Mouse (Mus musculus): ENCODE data around the gene Gm12184. TPM values are rescaled to one million over a fixed set of nuclear protein-coding genes. Genes with fewer than 3 reads are reported as not detected.
"Not testable (repeated sequence)": the region's sequence is repeated elsewhere in the genome, so short reads cannot be mapped to it uniquely, and the experiment has no call there.

Gene Gm12184
- polyA plus RNA-seq, 1 experiment from 2014 or later: 4.5 TPM

DNA sequence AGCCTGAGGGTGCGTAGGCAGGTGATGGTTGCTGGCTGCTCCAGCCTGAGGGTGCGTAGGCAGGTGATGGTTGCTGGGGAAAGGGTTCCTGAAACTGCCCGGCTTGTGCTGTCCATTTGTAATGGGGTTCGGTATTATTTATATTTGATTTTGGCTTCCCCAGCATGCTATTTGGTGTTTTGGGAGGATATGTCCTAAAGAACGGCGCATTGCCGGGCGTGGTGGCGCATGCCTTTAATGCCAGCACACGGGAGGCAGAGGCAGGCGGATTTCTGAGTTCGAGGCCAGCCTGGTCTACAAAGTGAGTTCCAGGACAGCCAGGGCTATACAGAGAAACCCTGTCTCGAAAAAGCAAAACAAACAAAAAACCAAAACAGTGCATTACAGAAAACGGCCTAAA is 5.2 kb downstream of the Gm12184 start:
- H3K27ac ChIP-seq (replicated peaks; ENCODE audit: low read depth, low read length): not testable (repeated sequence)

DNA sequence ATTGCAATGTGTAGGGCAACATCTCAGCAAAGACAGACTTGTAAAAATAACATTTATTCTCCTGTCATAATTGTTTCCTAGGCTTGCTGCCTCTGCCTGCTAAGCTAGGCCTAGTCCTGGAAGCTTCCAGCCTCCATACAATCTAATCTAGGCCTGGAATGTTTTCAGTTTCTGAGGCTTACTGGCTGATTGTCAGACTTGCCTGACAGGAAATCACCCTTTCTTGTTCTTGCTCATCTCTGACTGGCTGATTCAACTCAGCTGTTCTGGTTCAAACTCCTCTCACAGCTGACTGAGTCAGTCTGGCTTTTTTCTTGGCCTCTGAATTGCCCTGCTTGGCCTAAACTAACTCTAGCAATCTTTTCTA is 6.2 kb downstream of the Gm12184 start:
- Histone ChIP-seq H3K36me3 (ENCODE audit: control insufficient read depth, insufficient read depth, low read length) (0 out of 2 replicates have a peak, but pooled peaks cover 4% of the 10 kb centered on the region), H3K9me3 (ENCODE audit: control insufficient read depth, low read length) (no peaks in the 10 kb centered on the region), H3K4me2 (ENCODE audit: low read length) (no peak overlapping the region), H3K27me3 (ENCODE audit: control insufficient read depth, insufficient read depth, low read length) (peaks cover 18% of the 10 kb centered on the region), H3K4me3 (replicated peaks; ENCODE audit: low read depth, low read length) (no peak overlapping the region), H3K9ac (replicated peaks; ENCODE audit: low read length) (no peak overlapping the region), H3K27ac (replicated peaks; ENCODE audit: low read depth, low read length) (no peak overlapping the region), H3K4me1 (ENCODE audit: control insufficient read depth, insufficient read depth, low read length) (peaks cover 15% of the 10 kb centered on the region)
- no peak for ATAC-seq (ENCODE audit: low FRiP score, low TSS enrichment)
- no peak for DNase-seq

More for the DNA sequence above, 5.2 kb downstream of the Gm12184 start:
- H3K9me3 ChIP-seq (ENCODE audit: control insufficient read depth, low read length); DNase-seq; ATAC-seq (ENCODE audit: low FRiP score, low TSS enrichment); H3K4me1 ChIP-seq (ENCODE audit: control insufficient read depth, insufficient read depth, low read length); H3K9ac ChIP-seq (replicated peaks; ENCODE audit: low read length); H3K36me3 ChIP-seq (ENCODE audit: control insufficient read depth, insufficient read depth, low read length); H3K4me3 ChIP-seq (replicated peaks; ENCODE audit: low read depth, low read length); H3K4me2 ChIP-seq (ENCODE audit: low read length): not testable (repeated sequence)
- 84% methylated on average over 14 of the region's 14 CpGs for WGBS
- peaks cover 18% of the 10 kb centered on the region for H3K27me3 ChIP-seq (ENCODE audit: control insufficient read depth, insufficient read depth, low read length)

DNA sequence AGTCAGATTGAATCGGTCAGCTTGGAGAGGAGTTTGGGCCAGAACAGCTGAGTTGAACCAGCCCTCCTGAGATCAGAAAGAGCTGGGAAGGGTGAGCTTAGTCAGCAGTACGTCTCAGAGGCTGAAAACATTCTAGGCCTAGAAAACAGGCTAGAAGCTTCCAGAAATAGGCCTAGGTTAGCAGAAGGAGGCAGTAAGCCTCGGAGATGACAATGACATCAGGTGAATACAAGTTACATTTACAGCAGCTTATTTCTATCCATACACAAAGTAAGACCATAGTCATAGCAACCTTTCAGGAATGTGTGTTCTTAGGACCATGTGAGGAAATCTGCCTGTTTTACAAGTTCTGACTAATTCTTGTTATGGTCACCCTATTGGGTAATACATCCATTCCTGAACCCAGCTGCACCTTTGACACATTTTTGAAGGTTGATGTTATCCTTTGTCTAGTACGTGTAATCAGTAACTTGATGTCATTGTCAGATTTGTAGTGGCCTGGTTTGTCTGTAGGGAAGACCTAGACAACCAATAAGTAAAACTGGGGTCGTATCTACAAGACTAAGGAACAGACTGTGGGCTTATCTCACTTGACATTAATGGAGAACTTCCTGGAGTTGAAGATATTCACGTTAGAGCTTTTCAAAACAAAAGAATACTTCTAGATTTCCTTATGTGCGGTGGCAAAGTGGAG is 6.7 kb downstream of the Gm12184 start:
- DNase-seq: no peak
- Histone ChIP-seq H3K4me2 (ENCODE audit: low read length) (no peak overlapping the region), H3K9ac (replicated peaks; ENCODE audit: low read length) (no peak overlapping the region), H3K36me3 (ENCODE audit: control insufficient read depth, insufficient read depth, low read length) (0 out of 2 replicates have a peak, but pooled peaks cover 4% of the 10 kb centered on the region), H3K4me1 (ENCODE audit: control insufficient read depth, insufficient read depth, low read length) (peaks cover 20% of the 10 kb centered on the region), H3K27me3 (ENCODE audit: control insufficient read depth, insufficient read depth, low read length) (peaks cover 14% of the 10 kb centered on the region), H3K4me3 (replicated peaks; ENCODE audit: low read depth, low read length) (no peak overlapping the region), H3K27ac (replicated peaks; ENCODE audit: low read depth, low read length) (no peak overlapping the region), H3K9me3 (ENCODE audit: control insufficient read depth, low read length) (no peaks in the 10 kb centered on the region)
- WGBS: 81% methylated on average over 7 of the region's 7 CpGs
- no peak for ATAC-seq (ENCODE audit: low FRiP score, low TSS enrichment)

DNA sequence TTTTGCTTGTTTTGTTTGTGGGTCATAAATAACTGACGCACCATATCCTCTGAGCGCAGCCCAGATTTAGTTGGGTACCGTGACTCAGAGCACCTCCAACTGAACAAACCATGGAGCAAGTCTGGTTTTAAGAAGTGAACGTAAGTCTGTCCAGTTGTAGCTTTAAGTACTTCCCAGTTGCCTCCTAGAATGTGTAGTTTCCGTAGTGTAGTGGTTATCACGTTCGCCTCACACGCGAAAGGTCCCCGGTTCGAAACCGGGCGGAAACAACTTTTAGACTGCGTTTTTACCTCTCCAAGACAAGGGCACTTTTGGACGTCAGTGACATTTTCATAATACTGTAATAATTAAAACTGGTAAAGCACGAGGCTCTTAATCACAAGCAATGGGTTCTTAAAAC is 8.1 kb downstream of the Gm12184 start:
- under 1% methylated on average over 16 of the region's 16 CpGs for WGBS
- peak; percentile 97 for DNase-seq
- Histone ChIP-seq H3K27me3 (ENCODE audit: control insufficient read depth, insufficient read depth, low read length) (0 out of 2 replicates have a peak, but pooled peaks cover 2% of the 10 kb centered on the region), H3K27ac (replicated peaks; ENCODE audit: low read depth, low read length) (no peak overlapping the region), H3K4me2 (ENCODE audit: low read length) (peak overlapping the region; percentile 72), H3K9me3 (ENCODE audit: control insufficient read depth, low read length) (no peaks in the 10 kb centered on the region), H3K36me3 (ENCODE audit: control insufficient read depth, insufficient read depth, low read length) (peaks cover 13% of the 10 kb centered on the region; the same call in 1 of the 2 replicates), H3K4me3 (replicated peaks; ENCODE audit: low read depth, low read length) (peak overlapping the region; percentile 74), H3K9ac (replicated peaks; ENCODE audit: low read length) (peak overlapping the region; percentile 81; the same call in 1 of the 2 replicates), H3K4me1 (ENCODE audit: control insufficient read depth, insufficient read depth, low read length) (peaks cover 19% of the 10 kb centered on the region)
- ATAC-seq (ENCODE audit: low FRiP score, low TSS enrichment): no peak

DNA sequence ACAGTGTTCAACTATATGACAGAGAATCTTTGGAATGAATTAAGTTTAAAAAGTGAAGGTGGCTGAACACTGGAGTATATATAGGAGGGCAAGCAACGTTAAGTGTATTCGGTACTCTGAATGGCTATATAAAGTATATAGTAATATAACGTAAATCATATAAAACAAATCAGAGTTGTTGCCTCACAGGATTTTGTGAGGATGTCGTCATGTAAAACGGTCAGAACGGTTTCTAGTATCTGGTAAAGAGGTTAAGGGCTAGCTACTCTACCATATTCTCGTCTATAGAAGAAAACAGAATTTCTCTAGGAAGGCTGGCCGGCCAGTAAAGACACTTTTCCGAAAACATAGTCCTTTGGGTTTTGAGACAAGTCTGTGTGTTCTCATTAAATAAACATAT is 8.7 kb downstream of the Gm12184 start:
- no peak for ATAC-seq (ENCODE audit: low FRiP score, low TSS enrichment)
- no peak for DNase-seq
- Histone ChIP-seq H3K27me3 (ENCODE audit: control insufficient read depth, insufficient read depth, low read length) (no peaks in the 10 kb centered on the region), H3K9me3 (ENCODE audit: control insufficient read depth, low read length) (no peaks in the 10 kb centered on the region), H3K9ac (replicated peaks; ENCODE audit: low read length) (peak overlapping the region; percentile 81), H3K4me2 (ENCODE audit: low read length) (peak overlapping the region; percentile 72), H3K4me1 (ENCODE audit: control insufficient read depth, insufficient read depth, low read length) (peaks cover 19% of the 10 kb centered on the region), H3K36me3 (ENCODE audit: control insufficient read depth, insufficient read depth, low read length) (peaks cover 18% of the 10 kb centered on the region; the same call in 1 of the 2 replicates), H3K27ac (replicated peaks; ENCODE audit: low read depth, low read length) (peak overlapping the region; percentile 95), H3K4me3 (replicated peaks; ENCODE audit: low read depth, low read length) (peak overlapping the region; percentile 74)
- 8% methylated on average over 9 of the region's 9 CpGs for WGBS

DNA sequence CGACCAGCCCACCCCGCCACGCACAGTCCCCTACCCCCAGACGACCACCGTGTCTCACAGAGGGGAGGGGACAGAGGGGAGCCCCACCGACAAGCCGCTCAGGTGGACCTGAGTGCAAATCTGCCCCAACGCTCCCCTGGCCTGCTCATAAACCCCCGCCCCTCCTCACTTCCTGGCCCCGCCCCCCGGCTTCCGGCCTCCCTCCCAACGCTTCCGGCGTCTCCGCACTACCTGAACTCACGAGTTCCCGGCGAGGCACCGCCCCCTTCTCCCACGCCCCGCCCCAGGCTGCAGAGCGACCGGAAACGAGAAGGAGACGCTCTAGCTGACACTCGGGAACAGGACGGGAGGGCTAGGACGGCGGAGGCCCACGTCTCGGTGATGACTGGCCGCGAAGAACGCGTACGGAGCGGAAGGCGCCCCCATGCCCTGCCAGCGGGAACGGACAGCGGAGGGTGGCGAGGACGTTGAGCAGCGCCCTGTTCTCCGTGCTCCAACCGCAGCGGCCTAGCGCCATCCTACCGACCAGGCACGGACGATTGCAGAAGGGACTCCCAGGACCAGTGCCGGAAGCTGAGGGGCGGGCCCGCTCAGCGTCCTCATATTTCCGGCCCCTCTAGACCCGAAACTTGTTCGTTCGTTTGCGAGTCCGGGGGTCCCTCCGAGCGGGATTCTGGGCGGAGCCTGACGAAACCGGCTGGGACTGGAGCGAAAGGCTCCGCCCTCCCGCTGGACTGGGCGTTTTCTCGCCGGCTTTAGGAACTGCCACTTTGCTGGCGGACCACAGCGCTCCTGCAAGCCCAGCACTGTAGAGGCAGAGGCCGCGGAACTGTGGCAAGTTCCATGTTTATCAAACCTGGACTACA is 9.4 kb downstream of the Gm12184 start, which contains the start of gene Trim41:
TSS of gene Trim41 (minus strand) at position 554 of the 866 bp plus-strand sequence.
- no peaks in the 10 kb centered on the region for H3K9me3 ChIP-seq (ENCODE audit: control insufficient read depth, low read length)
- H3K27me3 ChIP-seq (ENCODE audit: control insufficient read depth, insufficient read depth, low read length): no peaks in the 10 kb centered on the region
- peaks cover 19% of the 10 kb centered on the region for H3K4me1 ChIP-seq (ENCODE audit: control insufficient read depth, insufficient read depth, low read length)
- peak within 1 kb of the TSS; percentile 81 for H3K9ac ChIP-seq (replicated peaks; ENCODE audit: low read length)
- under 1% methylated on average over 75 of the region's 77 CpGs for WGBS
- ATAC-seq (ENCODE audit: low FRiP score, low TSS enrichment) (peak; percentile 98), DNase-seq (peak; percentile 99)
- peak within 1 kb of the TSS; percentile 72 for H3K4me2 ChIP-seq (ENCODE audit: low read length)
- H3K4me3 ChIP-seq (replicated peaks; ENCODE audit: low read depth, low read length): peak within 1 kb of the TSS; percentile 74
- H3K27ac ChIP-seq (replicated peaks; ENCODE audit: low read depth, low read length): peak within 1 kb of the TSS; percentile 95
- H3K36me3 ChIP-seq (ENCODE audit: control insufficient read depth, insufficient read depth, low read length): peaks cover 24% of the 10 kb centered on the region

DNA sequence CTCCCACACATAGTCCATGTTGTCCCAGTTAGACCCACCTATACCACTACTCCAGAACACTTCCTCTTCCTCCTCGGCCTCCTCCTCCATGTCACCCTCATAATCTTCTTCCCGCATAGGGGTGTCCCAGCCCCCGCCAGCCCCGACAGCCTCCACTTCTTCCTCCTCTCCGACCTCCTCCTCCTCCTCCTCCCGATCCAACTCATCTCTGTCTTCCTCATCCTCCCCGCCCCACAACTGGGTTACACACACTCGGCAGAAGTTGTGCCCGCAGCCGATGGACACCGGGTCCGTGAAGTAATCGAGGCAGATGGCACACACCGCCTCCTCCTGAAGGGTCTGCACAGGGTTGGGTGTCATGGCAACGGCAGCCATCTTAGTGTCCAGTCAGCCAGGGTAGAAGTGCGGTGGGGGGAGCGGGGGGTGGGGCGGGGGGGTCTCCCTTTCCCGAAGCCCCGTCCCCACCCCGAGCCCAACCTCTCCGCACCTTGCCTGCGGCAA is 10.1 kb downstream of the Gm12184 start:
- peak; percentile 79 for DNase-seq
- Histone ChIP-seq H3K9me3 (ENCODE audit: control insufficient read depth, low read length) (no peaks in the 10 kb centered on the region), H3K27ac (replicated peaks; ENCODE audit: low read depth, low read length) (peak overlapping the region; percentile 95), H3K4me3 (replicated peaks; ENCODE audit: low read depth, low read length) (peak overlapping the region; percentile 74), H3K4me2 (ENCODE audit: low read length) (peak overlapping the region; percentile 72), H3K4me1 (ENCODE audit: control insufficient read depth, insufficient read depth, low read length) (peaks cover 19% of the 10 kb centered on the region), H3K27me3 (ENCODE audit: control insufficient read depth, insufficient read depth, low read length) (no peaks in the 10 kb centered on the region), H3K36me3 (ENCODE audit: control insufficient read depth, insufficient read depth, low read length) (peaks cover 31% of the 10 kb centered on the region), H3K9ac (replicated peaks; ENCODE audit: low read length) (peak overlapping the region; percentile 81)
- 3% methylated on average over 22 of the region's 23 CpGs for WGBS
- peak; percentile 71 for ATAC-seq (ENCODE audit: low FRiP score, low TSS enrichment)

DNA sequence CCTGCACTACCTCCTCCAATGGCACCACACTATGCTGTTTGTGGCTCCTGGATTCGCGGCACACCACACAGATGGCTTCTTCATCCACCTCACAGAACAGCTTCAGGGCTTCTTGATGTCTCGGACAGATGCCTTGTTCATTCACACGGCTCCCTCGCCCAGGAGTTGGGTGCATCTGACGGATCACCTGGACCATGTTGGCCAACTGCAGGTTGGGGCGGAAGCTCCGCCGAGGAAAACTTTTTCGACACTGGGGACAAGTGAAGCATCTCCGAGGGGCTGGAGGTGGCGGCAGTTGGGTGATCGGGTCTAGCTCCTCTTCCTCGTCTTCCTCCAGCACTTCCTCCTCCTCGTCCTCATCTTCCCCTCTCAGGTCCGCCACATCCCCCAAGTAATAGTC is 10.6 kb downstream of the Gm12184 start:
- Histone ChIP-seq H3K9me3 (ENCODE audit: control insufficient read depth, low read length) (no peaks in the 10 kb centered on the region), H3K36me3 (ENCODE audit: control insufficient read depth, insufficient read depth, low read length) (peaks cover 36% of the 10 kb centered on the region), H3K4me3 (replicated peaks; ENCODE audit: low read depth, low read length) (peak overlapping the region; percentile 74), H3K4me1 (ENCODE audit: control insufficient read depth, insufficient read depth, low read length) (peaks cover 19% of the 10 kb centered on the region), H3K27ac (replicated peaks; ENCODE audit: low read depth, low read length) (peak overlapping the region; percentile 95; the same call in 1 of the 2 replicates), H3K27me3 (ENCODE audit: control insufficient read depth, insufficient read depth, low read length) (no peaks in the 10 kb centered on the region), H3K4me2 (ENCODE audit: low read length) (peak overlapping the region; percentile 72), H3K9ac (replicated peaks; ENCODE audit: low read length) (peak overlapping the region; percentile 81)
- no peak for ATAC-seq (ENCODE audit: low FRiP score, low TSS enrichment)
- no peak for DNase-seq
- WGBS: 79% methylated on average over 16 of the region's 16 CpGs
